Comparison of ENCODE assay signal across 19 mouse cellular contexts in the genomic region with DNA sequence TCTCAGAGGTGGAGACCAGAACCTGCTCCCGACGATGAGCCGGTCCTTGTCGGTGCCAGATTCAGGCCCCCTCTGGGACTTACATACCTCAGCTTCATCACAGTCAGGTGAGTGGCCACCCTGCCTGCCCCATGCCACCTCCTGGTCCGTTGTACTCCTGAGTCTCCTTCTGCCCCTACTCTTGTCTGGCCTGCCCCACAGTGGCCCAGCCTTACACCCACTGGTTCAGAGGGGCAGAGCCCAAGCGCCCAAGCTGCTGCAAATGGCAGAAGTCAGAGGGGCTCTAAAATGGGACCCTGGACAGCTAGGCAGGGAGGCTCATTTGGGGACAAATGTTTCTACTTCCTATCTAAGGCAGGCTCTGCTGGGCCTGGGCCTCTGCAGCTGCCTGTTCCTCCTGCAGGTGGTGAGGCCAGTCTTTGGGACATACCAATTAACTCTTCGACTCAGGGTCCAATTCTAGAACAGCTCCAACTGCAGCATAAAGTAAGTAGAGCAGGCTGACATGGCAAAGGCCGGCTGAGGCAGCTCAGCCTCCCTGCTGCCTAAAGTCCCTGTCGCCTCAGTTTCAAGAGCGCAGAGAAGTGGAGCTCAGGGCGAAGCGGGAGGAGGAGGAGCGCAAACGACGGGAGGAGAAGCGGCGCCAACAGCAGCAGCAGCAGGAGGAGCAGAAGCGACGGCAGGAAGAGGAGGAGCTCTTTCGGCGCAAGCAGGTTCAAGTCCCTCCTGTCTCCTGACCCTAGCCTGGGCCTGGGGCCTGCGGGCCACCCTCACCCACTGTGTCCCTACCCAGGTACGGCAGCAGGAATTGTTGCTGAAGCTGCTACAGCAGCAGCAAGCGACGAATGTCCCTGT. TPM values are rescaled to one million over a fixed set of nuclear protein-coding genes. Genes with fewer than 3 reads are reported as not detected.
DNase-seq lines count a peak whose midpoint lies in the region; ATAC-seq and TF ChIP-seq lines count a peak whose summit lies in the region.
"Had no signal": no experiment of that assay in that cellular context is flagged by ENCODE, and none has a peak within 500 bp of the region (broad histone marks: within the 10 kb centered on the region; RNA-seq: fewer than 3 reads in every experiment).

No protein-coding gene starts in this region.

- H3K27ac ChIP-seq in forebrain, embryonic 11.5 days (ENCODE audit: low read depth, low read length), result no peak overlapping the region
- no peak overlapping the region for H3K27ac ChIP-seq in forebrain, embryonic 16.5 days (ENCODE audit: low read length)
- peak overlapping the region; percentile 63; the same call in 1 of the 2 replicates for H3K27ac ChIP-seq in limb, embryonic 15.5 days
- no peak overlapping the region for H3K27ac ChIP-seq in limb, embryonic 10.5 days
- H3K27ac ChIP-seq in ES-E14 (ENCODE audit: insufficient read depth, low read depth, low read length, poor library complexity, severe bottlenecking), result no peak overlapping the region
- H3K27ac ChIP-seq in midbrain, postnatal 0 days (ENCODE audit: low read depth, low read length), result no peak overlapping the region
- H3K27ac ChIP-seq: heart, embryonic 13.5 days; neural tube, embryonic 12.5 days had no signal

- 85% methylated on average over 25 of the region's 25 CpGs for WGBS in forebrain, embryonic 11.5 days
- 83% methylated on average over 25 of the region's 25 CpGs for WGBS in forebrain, embryonic 16.5 days
- 81% methylated on average over 25 of the region's 25 CpGs for WGBS in limb, embryonic 15.5 days
- 89% methylated on average over 25 of the region's 25 CpGs for WGBS in limb, embryonic 10.5 days
- WGBS in midbrain, postnatal 0 days, result 81% methylated on average over 25 of the region's 25 CpGs

- H3K9me3 ChIP-seq in forebrain, embryonic 11.5 days (ENCODE audit: control insufficient read depth, low read length), result no peaks in the 10 kb centered on the region
- no peaks in the 10 kb centered on the region for H3K9me3 ChIP-seq in forebrain, embryonic 16.5 days (ENCODE audit: control insufficient read depth, low read length)
- no peaks in the 10 kb centered on the region for H3K9me3 ChIP-seq in limb, embryonic 15.5 days
- no peaks in the 10 kb centered on the region for H3K9me3 ChIP-seq in limb, embryonic 10.5 days (replicated peaks)
- no peaks in the 10 kb centered on the region for H3K9me3 ChIP-seq in ES-E14 (ENCODE audit: control insufficient read depth, insufficient read depth, low read depth, low read length)
- H3K9me3 ChIP-seq in midbrain, postnatal 0 days (ENCODE audit: low read length), result no peaks in the 10 kb centered on the region
- H3K9me3 ChIP-seq: heart, embryonic 13.5 days; neural tube, embryonic 12.5 days had no signal

- TF ChIP-seq CTCF in midbrain, postnatal 0 days (IDR thresholded peaks at IDR 0.05), result peak; percentile 28; the same call in 1 of the 2 replicates

- H3K4me2 ChIP-seq in forebrain, embryonic 11.5 days (ENCODE audit: low read depth, low read length, severe bottlenecking), result no peak overlapping the region
- H3K4me2 ChIP-seq in forebrain, embryonic 16.5 days (ENCODE audit: low read length), result no peak overlapping the region
- no peak overlapping the region for H3K4me2 ChIP-seq in limb, embryonic 15.5 days
- H3K4me2 ChIP-seq in midbrain, postnatal 0 days (ENCODE audit: low read depth, low read length, poor library complexity, severe bottlenecking), result no peak overlapping the region
- H3K4me2 ChIP-seq: heart, embryonic 13.5 days; neural tube, embryonic 12.5 days had no signal

- H3K4me3 ChIP-seq in forebrain, embryonic 11.5 days (ENCODE audit: low read depth, low read length), result no peak overlapping the region
- H3K4me3 ChIP-seq in forebrain, embryonic 16.5 days (replicated peaks; ENCODE audit: low read length), result no peak overlapping the region
- H3K4me3 ChIP-seq in limb, embryonic 15.5 days, result no peak overlapping the region
- H3K4me3 ChIP-seq in limb, embryonic 10.5 days, result no peak overlapping the region
- no peak overlapping the region for H3K4me3 ChIP-seq in ES-E14 (ENCODE audit: insufficient read depth in 1 of 2, low read depth in 1 of 2, low read length in 2 of 2, poor library complexity in 1 of 2, severe bottlenecking in 1 of 2)
- no peak overlapping the region for H3K4me3 ChIP-seq in midbrain, postnatal 0 days (ENCODE audit: low read depth, low read length)
- H3K4me3 ChIP-seq: heart, embryonic 13.5 days; neural tube, embryonic 12.5 days had no signal

- H3K36me3 ChIP-seq in forebrain, embryonic 11.5 days (ENCODE audit: control insufficient read depth, insufficient read depth, low read length), result peaks cover 34% of the 10 kb centered on the region
- H3K36me3 ChIP-seq in forebrain, embryonic 16.5 days (ENCODE audit: control insufficient read depth, insufficient read depth), result peaks cover 39% of the 10 kb centered on the region
- peaks cover 95% of the 10 kb centered on the region for H3K36me3 ChIP-seq in limb, embryonic 15.5 days
- peaks cover 100% of the 10 kb centered on the region for H3K36me3 ChIP-seq in limb, embryonic 10.5 days
- peaks cover 94% of the 10 kb centered on the region for H3K36me3 ChIP-seq in ES-E14 (ENCODE audit: control insufficient read depth, insufficient read depth, low read length, poor library complexity, severe bottlenecking)
- peaks cover 95% of the 10 kb centered on the region for H3K36me3 ChIP-seq in midbrain, postnatal 0 days (ENCODE audit: insufficient read depth, low read length)

- H3K27me3 ChIP-seq in forebrain, embryonic 11.5 days (ENCODE audit: control insufficient read depth, insufficient read depth, low read length), result no peaks in the 10 kb centered on the region
- no peaks in the 10 kb centered on the region for H3K27me3 ChIP-seq in forebrain, embryonic 16.5 days (replicated peaks; ENCODE audit: control insufficient read depth, insufficient read depth, low read length)
- no peaks in the 10 kb centered on the region for H3K27me3 ChIP-seq in limb, embryonic 15.5 days
- H3K27me3 ChIP-seq in limb, embryonic 10.5 days (ENCODE audit: low read depth, poor library complexity, severe bottlenecking), result no peaks in the 10 kb centered on the region
- H3K27me3 ChIP-seq in midbrain, postnatal 0 days (ENCODE audit: insufficient read depth, low read length), result no peaks in the 10 kb centered on the region
- H3K27me3 ChIP-seq: heart, embryonic 13.5 days; neural tube, embryonic 12.5 days had no signal

- peaks cover 4% of the 10 kb centered on the region for H3K4me1 ChIP-seq in forebrain, embryonic 11.5 days (replicated peaks; ENCODE audit: control insufficient read depth, insufficient read depth, low read length)
- peaks cover 5% of the 10 kb centered on the region; the same call in 1 of the 2 replicates for H3K4me1 ChIP-seq in forebrain, embryonic 16.5 days (replicated peaks; ENCODE audit: control insufficient read depth, insufficient read depth, low read length)
- H3K4me1 ChIP-seq in limb, embryonic 15.5 days, result peaks cover 31% of the 10 kb centered on the region
- peaks cover 13% of the 10 kb centered on the region for H3K4me1 ChIP-seq in limb, embryonic 10.5 days
- H3K4me1 ChIP-seq in ES-E14 (ENCODE audit: control insufficient read depth in 2 of 2, insufficient read depth in 2 of 2, low read length in 2 of 2, poor library complexity in 1 of 2), result peaks cover 4 to 60% of the 10 kb centered on the region in 2 experiments; a peak in 3 of 4 replicates
- no peaks in the 10 kb centered on the region for H3K4me1 ChIP-seq in midbrain, postnatal 0 days (ENCODE audit: insufficient read depth, low read length)

- no peak for ATAC-seq in forebrain, embryonic 11.5 days (replicated peaks; ENCODE audit: low FRiP score)
- ATAC-seq in forebrain, embryonic 16.5 days, result no peak
- ATAC-seq in limb, embryonic 15.5 days (ENCODE audit: insufficient number of reproducible peaks, low FRiP score, low TSS enrichment, low read depth), result no peak
- ATAC-seq in midbrain, postnatal 0 days (ENCODE audit: low FRiP score), result no peak

- no peak overlapping the region for H3K9ac ChIP-seq in forebrain, embryonic 11.5 days (ENCODE audit: low read length)
- no peak overlapping the region for H3K9ac ChIP-seq in forebrain, embryonic 16.5 days (replicated peaks; ENCODE audit: low read depth, low read length)
- no peak overlapping the region for H3K9ac ChIP-seq in limb, embryonic 15.5 days
- H3K9ac ChIP-seq in ES-E14 (ENCODE audit: insufficient read depth, low read depth, low read length, poor library complexity, severe bottlenecking), result peak overlapping the region; percentile 27; the same call in 1 of the 2 replicates
- H3K9ac ChIP-seq in midbrain, postnatal 0 days (replicated peaks; ENCODE audit: low read length, poor library complexity, severe bottlenecking), result no peak overlapping the region
- H3K9ac ChIP-seq: heart, embryonic 13.5 days had no signal

- DNase-seq in forebrain, embryonic 11.5 days (ENCODE audit: low spot score), result peak; percentile 52
- DNase-seq in limb, embryonic 10.5 days (ENCODE audit: low spot score), result no peak
- no peak for DNase-seq in ES-E14 (ENCODE audit: low read depth, low spot score)
- no peak for DNase-seq in midbrain, postnatal 0 days (ENCODE audit: low spot score)
- no peak for DNase-seq in spleen, adult 12 weeks (ENCODE audit: low spot score)
- no peak for DNase-seq in right cerebral cortex, postnatal 14 days
- DNase-seq: cerebellum, adult 9-11 months; gastrocnemius, postnatal 14 days; lung, adult 2 months had no signal

- in situ Hi-C loops in ES-E14 (cut with MboI; ENCODE audit: low sequenced_read_pairs in 2 of 2, unreplicated experiment in 2 of 2), result no loop called here

RNA-seq across cellular contexts. Expression of a gene that starts 5.3 kb away (rescaled TPM):
- polyA plus RNA-seq in forebrain, embryonic 11.5 days (2014; fragmentation: Nextera tagmentation; extraction: Ambion mirVana), result 14.0 and 14.9 TPM in 2 replicates
- polyA plus RNA-seq in forebrain, embryonic 16.5 days (2015; fragmentation: Nextera tagmentation; extraction: Ambion mirVana), result 16.5 and 20.2 TPM in 2 replicates
- polyA plus RNA-seq in limb, embryonic 15.5 days (2015; fragmentation: Nextera tagmentation; extraction: Ambion mirVana), result 10.3 and 12.0 TPM in 2 replicates
- polyA plus RNA-seq in limb, embryonic 10.5 days (2016; fragmentation: Nextera tagmentation; extraction: Ambion mirVana), result 13.5 and 14.6 TPM in 2 replicates
- total RNA-seq in ES-E14 (2012; rRNA removed), result 24.7 and 40.3 TPM in 2 replicates
- total RNA-seq in midbrain, postnatal 0 days (2014; rRNA removed), result 23.6 and 30.8 TPM in 2 replicates
- 16.3 and 17.8 TPM in 2 replicates for polyA plus RNA-seq in midbrain, postnatal 0 days (2015; fragmentation: Nextera tagmentation; extraction: Ambion mirVana)

RNA-seq across cellular contexts. Expression of a gene that starts 9.4 kb away (rescaled TPM):
- polyA plus RNA-seq in forebrain, embryonic 11.5 days (2014; fragmentation: Nextera tagmentation; extraction: Ambion mirVana), result 0.40 and 0.84 TPM in 2 replicates
- not detected in 2 replicates for polyA plus RNA-seq in forebrain, embryonic 16.5 days (2015; fragmentation: Nextera tagmentation; extraction: Ambion mirVana)
- polyA plus RNA-seq in limb, embryonic 15.5 days (2015; fragmentation: Nextera tagmentation; extraction: Ambion mirVana), result 0.26 TPM in 1 of 2 replicates, not detected in the other
- 1.5 and 2.4 TPM in 2 replicates for polyA plus RNA-seq in limb, embryonic 10.5 days (2016; fragmentation: Nextera tagmentation; extraction: Ambion mirVana)
- 0.36 and 0.48 TPM in 2 replicates for total RNA-seq in ES-E14 (2012; rRNA removed)
- not detected in 2 replicates for total RNA-seq in midbrain, postnatal 0 days (2014; rRNA removed)
- not detected in 2 replicates for polyA plus RNA-seq in midbrain, postnatal 0 days (2015; fragmentation: Nextera tagmentation; extraction: Ambion mirVana)
- total RNA-seq: gastrocnemius, postnatal 14 days; hematopoietic stem cell, adult 5-6 weeks; left cerebral cortex, adult 8-10 months; megakaryocyte, adult 5-6 weeks had no signal
- polyA plus RNA-seq: C2C12; heart, embryonic 13.5 days; large intestine, adult 2 months; lung, adult 2 months; neural tube, embryonic 12.5 days; thymus, postnatal 0 days had no signal

RNA-seq across cellular contexts. Expression of a gene that starts 9.7 kb away (rescaled TPM):
- polyA plus RNA-seq in forebrain, embryonic 11.5 days (2014; fragmentation: Nextera tagmentation; extraction: Ambion mirVana), result 410 and 508 TPM in 2 replicates
- polyA plus RNA-seq in forebrain, embryonic 16.5 days (2015; fragmentation: Nextera tagmentation; extraction: Ambion mirVana), result 498 and 517 TPM in 2 replicates
- polyA plus RNA-seq in limb, embryonic 15.5 days (2015; fragmentation: Nextera tagmentation; extraction: Ambion mirVana), result 350 and 394 TPM in 2 replicates
- polyA plus RNA-seq in limb, embryonic 10.5 days (2016; fragmentation: Nextera tagmentation; extraction: Ambion mirVana), result 257 and 295 TPM in 2 replicates
- 259 and 297 TPM in 2 replicates for total RNA-seq in ES-E14 (2012; rRNA removed)
- 1,154 and 1,456 TPM in 2 replicates for total RNA-seq in midbrain, postnatal 0 days (2014; rRNA removed)
- 590 and 632 TPM in 2 replicates for polyA plus RNA-seq in midbrain, postnatal 0 days (2015; fragmentation: Nextera tagmentation; extraction: Ambion mirVana)

RNA-seq across cellular contexts. Expression of a gene that starts 21.3 kb away (rescaled TPM):
- polyA plus RNA-seq in forebrain, embryonic 11.5 days (2014; fragmentation: Nextera tagmentation; extraction: Ambion mirVana), result 55.9 and 62.4 TPM in 2 replicates
- polyA plus RNA-seq in forebrain, embryonic 16.5 days (2015; fragmentation: Nextera tagmentation; extraction: Ambion mirVana), result 66.8 and 74.7 TPM in 2 replicates
- polyA plus RNA-seq in limb, embryonic 15.5 days (2015; fragmentation: Nextera tagmentation; extraction: Ambion mirVana), result 46.5 and 46.7 TPM in 2 replicates
- polyA plus RNA-seq in limb, embryonic 10.5 days (2016; fragmentation: Nextera tagmentation; extraction: Ambion mirVana), result 53.2 and 63.4 TPM in 2 replicates
- 35.7 and 41.7 TPM in 2 replicates for total RNA-seq in ES-E14 (2012; rRNA removed)
- total RNA-seq in midbrain, postnatal 0 days (2014; rRNA removed), result 73.2 and 95.3 TPM in 2 replicates
- 91.5 and 95.6 TPM in 2 replicates for polyA plus RNA-seq in midbrain, postnatal 0 days (2015; fragmentation: Nextera tagmentation; extraction: Ambion mirVana)

RNA-seq across cellular contexts. Expression of a gene that starts 29.7 kb away (rescaled TPM):
- polyA plus RNA-seq in forebrain, embryonic 11.5 days (2014; fragmentation: Nextera tagmentation; extraction: Ambion mirVana), result 20.5 and 22.8 TPM in 2 replicates
- polyA plus RNA-seq in forebrain, embryonic 16.5 days (2015; fragmentation: Nextera tagmentation; extraction: Ambion mirVana), result 254 and 298 TPM in 2 replicates
- 0.35 and 0.36 TPM in 2 replicates for polyA plus RNA-seq in limb, embryonic 15.5 days (2015; fragmentation: Nextera tagmentation; extraction: Ambion mirVana)
- polyA plus RNA-seq in limb, embryonic 10.5 days (2016; fragmentation: Nextera tagmentation; extraction: Ambion mirVana), result not detected in 2 replicates
- not detected in 2 replicates for total RNA-seq in ES-E14 (2012; rRNA removed)
- 248 and 270 TPM in 2 replicates for total RNA-seq in midbrain, postnatal 0 days (2014; rRNA removed)
- 264 and 287 TPM in 2 replicates for polyA plus RNA-seq in midbrain, postnatal 0 days (2015; fragmentation: Nextera tagmentation; extraction: Ambion mirVana)
- total RNA-seq: gastrocnemius, postnatal 14 days; hematopoietic stem cell, adult 5-6 weeks; megakaryocyte, adult 5-6 weeks had no signal
- polyA plus RNA-seq: C2C12; lung, adult 2 months had no signal
